Mouse (Mus musculus): ENCODE data around the gene Fzd10. TPM values are rescaled to one million over a fixed set of nuclear protein-coding genes. Genes with fewer than 3 reads are reported as not detected.

Fzd10 gene
- total and polyA plus RNA-seq, 3 experiments = not detected

- Histone ChIP-seq H3K79me2 (ENCODE audit: control insufficient read depth, insufficient read depth, low read length, poor library complexity) (no peaks in the 10 kb centered on the region), H3K9me3 (replicated peaks; ENCODE audit: insufficient read depth, low read length) (no peaks in the 10 kb centered on the region), H3K36me3 (ENCODE audit: control insufficient read depth in 1 of 2, insufficient read depth in 2 of 2, low read length in 2 of 2) (no peaks in the 10 kb centered on the region), H3K27me3 (ENCODE audit: control insufficient read depth in 1 of 2, insufficient read depth in 2 of 2, low read length in 2 of 2) (no peaks in the 10 kb centered on the region), H3K4me3 (ENCODE audit: control insufficient read depth in 1 of 2, insufficient read depth in 1 of 2, low read depth in 2 of 2, low read length in 2 of 2) (no peak overlapping the region), H3K27ac (ENCODE audit: control insufficient read depth, low read depth, low read length) (no peak overlapping the region), H3K9ac (ENCODE audit: control insufficient read depth, low read depth, low read length, poor library complexity, severe bottlenecking) (no peak overlapping the region), H3K4me1 (ENCODE audit: control insufficient read depth in 1 of 2, insufficient read depth in 2 of 2, low read length in 2 of 2) (no peaks in the 10 kb centered on the region)
- DNase-seq (ENCODE audit: low read depth, low spot score) = no peak
- TF ChIP-seq GABPA (IDR thresholded peaks at IDR 0.05; ENCODE audit: low read depth, low read length) = no peak
- no peak for TF ChIP-seq MAZ (IDR thresholded peaks at IDR 0.05; ENCODE audit: low read depth, low read length)
- TF ChIP-seq MAX (IDR thresholded peaks at IDR 0.05; ENCODE audit: low read length) = no peak
- TF ChIP-seq MAFK (IDR thresholded peaks at IDR 0.05; ENCODE audit: borderline replicate concordance, low read depth, low read length) = no peak
- TF ChIP-seq TBP (IDR thresholded peaks at IDR 0.05; ENCODE audit: low read depth, low read length) = no peak
- no peak for TF ChIP-seq MYB (IDR thresholded peaks at IDR 0.05; ENCODE audit: low read depth, low read length)
- TF ChIP-seq USF2 (IDR thresholded peaks at IDR 0.05; ENCODE audit: borderline replicate concordance in 1 of 2, insufficient read depth in 1 of 2, low read depth in 1 of 2, low read length in 2 of 2) = no peak
- TF ChIP-seq CTCF (IDR thresholded peaks at IDR 0.05 in 2 of 3, conservative IDR thresholded peaks at IDR 0.05 in 1 of 3; ENCODE audit: control insufficient read depth in 1 of 3, insufficient read depth in 1 of 3, low read depth in 2 of 3, low read length in 3 of 3, poor library complexity in 1 of 3, severe bottlenecking in 1 of 3) = no peak
- no peak for TF ChIP-seq TAL1 (IDR thresholded peaks at IDR 0.05; ENCODE audit: low read length)
Observed at GRCm38 (mm10) chr5:128581516-128581921, 19.1 kb upstream of the Fzd10 start.

- Histone ChIP-seq H3K27me3 (ENCODE audit: control insufficient read depth in 1 of 2, insufficient read depth in 2 of 2, low read length in 2 of 2) (no peaks in the 10 kb centered on the region), H3K9me3 (replicated peaks; ENCODE audit: insufficient read depth, low read length) (no peaks in the 10 kb centered on the region), H3K4me3 (ENCODE audit: control insufficient read depth in 1 of 2, insufficient read depth in 1 of 2, low read depth in 2 of 2, low read length in 2 of 2) (no peak overlapping the region), H3K27ac (ENCODE audit: control insufficient read depth, low read depth, low read length) (no peak overlapping the region), H3K4me1 (ENCODE audit: control insufficient read depth in 1 of 2, insufficient read depth in 2 of 2, low read length in 2 of 2) (no peaks in the 10 kb centered on the region), H3K9ac (ENCODE audit: control insufficient read depth, low read depth, low read length, poor library complexity, severe bottlenecking) (no peak overlapping the region), H3K36me3 (ENCODE audit: control insufficient read depth in 1 of 2, insufficient read depth in 2 of 2, low read length in 2 of 2) (no peaks in the 10 kb centered on the region), H3K79me2 (ENCODE audit: control insufficient read depth, insufficient read depth, low read length, poor library complexity) (no peaks in the 10 kb centered on the region)
- no peak for DNase-seq (ENCODE audit: low read depth, low spot score)
- TF ChIP-seq ELF1 (IDR thresholded peaks at IDR 0.05; ENCODE audit: low read depth, low read length) (no peak), CHD1 (IDR thresholded peaks at IDR 0.05; ENCODE audit: low read depth, low read length) (no peak)
Observed at GRCm38 (mm10) chr5:128589231-128589630, 11.4 kb upstream of the Fzd10 start.

DNA sequence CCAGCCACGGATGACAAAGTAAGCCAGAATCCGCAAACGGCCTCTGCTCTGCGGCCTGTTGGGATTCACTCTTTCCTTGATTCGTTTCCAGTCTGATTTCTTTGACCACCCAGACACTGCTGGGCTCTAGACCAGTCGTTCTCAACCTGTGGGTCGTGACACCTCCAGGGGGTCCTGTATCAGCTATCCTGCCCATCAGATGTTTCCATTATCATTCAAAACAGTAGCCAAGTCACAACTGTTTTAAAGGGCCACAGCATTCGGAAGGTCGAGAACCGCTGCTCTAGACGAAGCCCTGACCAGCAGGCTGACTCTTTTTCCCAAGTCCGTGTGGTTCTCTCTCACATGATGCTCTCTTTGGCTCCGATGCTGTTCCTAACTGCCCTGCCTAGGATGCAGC, 7.2 kb upstream of the Fzd10 start:
- no peaks in the 10 kb centered on the region for H3K79me2 ChIP-seq (ENCODE audit: control insufficient read depth, insufficient read depth, low read length, poor library complexity)
- no peaks in the 10 kb centered on the region for H3K4me1 ChIP-seq (ENCODE audit: control insufficient read depth in 1 of 2, insufficient read depth in 2 of 2, low read length in 2 of 2)
- H3K9ac ChIP-seq (ENCODE audit: control insufficient read depth, low read depth, low read length, poor library complexity, severe bottlenecking) = no peak overlapping the region
- no peaks in the 10 kb centered on the region for H3K36me3 ChIP-seq (ENCODE audit: control insufficient read depth in 1 of 2, insufficient read depth in 2 of 2, low read length in 2 of 2)
- no peak for TF ChIP-seq ZKSCAN1 (IDR thresholded peaks at IDR 0.05; ENCODE audit: low read depth, low read length)
- TF ChIP-seq MEF2A (IDR thresholded peaks at IDR 0.05; ENCODE audit: extremely low read depth, insufficient replicate concordance, low read depth, low read length, poor library complexity, severe bottlenecking) = no peak
- TF ChIP-seq NRF1 (IDR thresholded peaks at IDR 0.05; ENCODE audit: insufficient read depth, low read depth, low read length, poor library complexity, severe bottlenecking) = no peak
- no peak for TF ChIP-seq E2F4 (IDR thresholded peaks at IDR 0.05; ENCODE audit: borderline replicate concordance, low read depth, low read length)
- DNase-seq (ENCODE audit: low read depth, low spot score) = no peak
- H3K4me3 ChIP-seq (ENCODE audit: control insufficient read depth in 1 of 2, insufficient read depth in 1 of 2, low read depth in 2 of 2, low read length in 2 of 2) = no peak overlapping the region
- H3K9me3 ChIP-seq (replicated peaks; ENCODE audit: insufficient read depth, low read length) = no peaks in the 10 kb centered on the region
- no peak overlapping the region for H3K27ac ChIP-seq (ENCODE audit: control insufficient read depth, low read depth, low read length)
- no peaks in the 10 kb centered on the region for H3K27me3 ChIP-seq (ENCODE audit: control insufficient read depth in 1 of 2, insufficient read depth in 2 of 2, low read length in 2 of 2)

All from MEL (cell line).